Mouse (Mus musculus) lung, postnatal 14 days (tissue): ENCODE results near the gene Itgal.
"Not testable (repeated sequence)": the region's sequence is repeated elsewhere in the genome, so short reads cannot be mapped to it uniquely, and the experiment has no call there.

ENCODE experiments used
- DNase-seq: peaks from one replicate; pipeline ENCODE4 v3.0.0; 2021

Itgal gene

GRCm38 (mm10) chr7:127296098-127296497 lies at the start of gene Itgal:
Gene Itgal (plus strand): TSS chr7:127296260.
- no peak for DNase-seq

GRCm38 (mm10) chr7:127250511-127250910 lies 45.5 kb upstream of the Itgal start:
- not testable (repeated sequence) for DNase-seq

DNA sequence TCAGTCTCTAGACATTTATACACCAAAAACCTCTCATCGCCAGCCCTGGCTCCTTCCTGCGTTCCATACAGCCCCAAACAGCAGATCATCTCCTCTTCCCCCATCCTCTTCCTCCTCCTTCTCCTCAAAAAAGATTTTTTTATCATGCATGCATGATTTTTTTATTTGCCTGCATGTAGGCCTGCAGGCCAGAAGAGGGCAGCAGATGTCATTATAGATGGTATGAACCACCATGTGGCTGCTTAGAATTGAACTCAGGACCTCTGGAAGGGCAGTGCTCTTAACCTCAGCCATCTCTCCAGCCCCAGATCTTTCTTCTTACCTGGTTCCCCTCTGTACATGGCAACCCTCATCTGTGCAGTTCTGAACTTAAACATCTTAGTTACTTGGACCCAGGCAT lies 43.6 kb upstream of the Itgal start:
- DNase-seq, result peak; percentile 37

- DNase-seq, result no peak
These were observed 42.7 kb upstream of the Itgal start for GRCm38 (mm10) chr7:127253341-127253740.

- peak; percentile 96 for DNase-seq
These were observed 42.0 kb upstream of the Itgal start for GRCm38 (mm10) chr7:127253821-127254769.

DNA sequence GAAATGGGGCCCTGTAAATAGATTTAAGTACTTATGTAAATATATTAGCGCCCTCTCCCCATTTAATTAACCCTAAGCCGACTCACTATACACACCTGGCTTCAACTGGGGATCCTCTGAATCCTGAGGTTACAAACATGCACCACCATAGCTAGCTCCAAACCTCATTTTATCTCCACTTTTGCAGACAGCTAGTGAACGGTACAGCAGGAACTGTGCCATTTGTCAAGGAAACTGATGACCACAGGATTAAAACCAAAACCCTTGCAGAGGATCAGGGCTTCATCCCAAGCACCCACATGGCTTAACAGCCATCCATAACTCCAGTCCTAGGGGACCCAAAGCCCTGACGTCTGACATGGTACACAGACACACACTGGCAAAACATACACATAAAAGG lies 41.1 kb upstream of the Itgal start:
- no peak for DNase-seq

DNA sequence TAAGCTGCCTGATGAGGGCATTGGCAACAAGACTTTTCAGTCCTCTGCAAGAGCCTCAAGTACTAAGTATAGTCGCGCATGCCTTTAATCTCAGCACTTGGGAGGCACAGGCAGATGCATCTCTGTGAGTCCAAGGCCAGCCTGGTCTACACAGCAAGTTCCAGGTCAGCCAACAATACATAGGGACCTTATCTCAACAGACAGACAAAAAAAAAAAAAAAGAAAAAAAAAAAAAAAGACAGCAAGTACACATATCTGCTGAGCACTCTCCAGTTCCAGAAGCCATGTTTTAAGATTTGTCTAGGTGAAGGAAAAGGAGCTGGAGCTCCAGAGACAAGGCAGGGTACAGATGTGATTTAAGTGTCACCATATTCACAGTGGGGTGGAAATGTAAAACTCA lies 40.1 kb upstream of the Itgal start:
- DNase-seq, result no peak

DNA sequence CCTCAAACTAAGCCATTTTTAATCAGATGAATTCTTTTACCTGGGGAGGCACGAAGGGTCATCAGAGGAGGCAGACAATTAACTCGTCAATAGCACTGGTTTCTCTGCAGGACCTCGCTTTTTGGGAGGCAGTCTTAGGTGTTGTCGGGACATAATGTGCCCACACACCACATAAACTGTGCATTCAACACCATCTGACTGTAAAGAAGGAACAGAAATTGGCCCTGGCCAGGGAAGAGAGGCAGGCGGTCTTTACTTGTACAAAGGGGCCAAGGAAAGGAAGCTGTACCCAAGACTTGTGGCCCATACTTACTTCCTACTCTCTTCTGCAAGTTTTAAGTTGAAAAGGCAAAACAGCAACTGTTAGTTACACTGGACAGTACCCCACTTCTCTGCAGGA lies 39.5 kb upstream of the Itgal start:
- no peak for DNase-seq

DNA sequence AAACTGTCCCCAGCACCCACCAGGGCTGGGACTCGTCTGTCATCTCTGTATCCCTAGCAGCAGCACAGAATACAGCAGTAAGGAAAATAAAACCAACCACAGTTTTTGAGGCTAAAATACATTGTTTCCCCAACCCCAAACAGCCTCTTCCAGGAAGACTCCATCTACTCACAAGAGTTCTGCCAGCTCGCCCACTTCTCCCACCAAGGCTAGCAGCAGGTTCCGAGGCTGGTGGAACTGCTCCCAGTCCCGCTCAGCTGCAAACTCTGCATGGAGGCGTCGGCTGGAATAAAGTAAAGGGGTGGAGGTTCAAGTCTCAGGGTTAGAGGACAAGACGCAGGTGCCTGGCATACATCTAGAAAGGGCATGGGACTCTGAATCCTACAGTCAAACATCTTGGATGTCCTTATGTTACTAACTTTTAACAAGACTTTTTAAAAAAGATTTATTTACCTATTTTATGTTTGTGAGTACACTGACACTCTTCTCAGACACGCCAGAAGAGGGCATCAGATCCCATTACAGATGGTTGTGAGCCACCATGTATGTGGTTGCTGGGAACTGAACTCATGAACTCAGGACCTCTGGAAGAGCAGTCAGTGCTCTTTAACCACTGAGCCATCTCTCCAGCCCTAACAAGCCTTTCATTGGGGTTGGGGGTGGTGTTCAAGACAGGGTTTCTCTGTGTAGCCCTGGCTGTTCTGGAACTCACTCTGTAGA lies 36.7 kb upstream of the Itgal start:
- no peak for DNase-seq

DNA sequence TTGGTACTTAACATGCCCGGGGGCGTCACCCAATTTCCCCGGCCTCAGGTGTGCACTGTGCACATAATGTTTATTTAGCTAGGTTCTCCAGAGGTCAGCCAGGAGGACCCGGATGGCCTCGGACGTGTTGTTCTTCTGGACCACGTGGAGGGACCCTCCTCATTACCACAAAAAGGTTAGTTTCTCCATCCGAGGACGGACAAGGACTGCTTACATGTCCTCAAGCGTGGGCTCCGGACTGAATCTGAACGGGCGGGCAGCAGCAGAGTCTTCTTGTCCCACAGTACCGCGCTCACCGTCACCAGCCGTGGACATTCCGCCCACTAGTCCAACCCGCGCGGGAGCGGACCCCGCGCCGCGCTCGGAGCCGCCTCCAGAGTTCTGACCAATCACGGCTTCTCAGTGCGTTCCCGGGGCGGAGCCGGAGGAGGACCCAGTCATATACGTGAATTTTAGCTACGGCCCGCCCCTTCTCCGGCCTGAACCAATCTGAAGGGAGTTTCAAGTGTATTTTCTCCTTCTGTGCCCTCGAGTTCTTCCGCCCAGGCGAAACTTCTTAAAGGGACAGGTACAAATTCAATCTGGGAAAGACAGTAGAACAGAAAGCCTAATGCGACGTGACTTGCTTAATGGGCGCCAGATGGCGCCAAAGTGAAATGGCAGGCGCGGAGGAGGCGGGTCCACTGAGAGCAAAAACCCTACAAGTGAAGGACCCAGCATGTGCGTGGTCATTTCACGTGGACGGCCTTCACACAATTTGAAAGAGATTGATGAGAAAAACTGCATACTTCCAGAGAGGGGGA lies 35.5 kb upstream of the Itgal start, which contains the start of gene Dctpp1:
Dctpp1 (minus strand) TSS at position 401 of the 803 bp plus-strand sequence.
- peak; percentile 95 for DNase-seq

DNA sequence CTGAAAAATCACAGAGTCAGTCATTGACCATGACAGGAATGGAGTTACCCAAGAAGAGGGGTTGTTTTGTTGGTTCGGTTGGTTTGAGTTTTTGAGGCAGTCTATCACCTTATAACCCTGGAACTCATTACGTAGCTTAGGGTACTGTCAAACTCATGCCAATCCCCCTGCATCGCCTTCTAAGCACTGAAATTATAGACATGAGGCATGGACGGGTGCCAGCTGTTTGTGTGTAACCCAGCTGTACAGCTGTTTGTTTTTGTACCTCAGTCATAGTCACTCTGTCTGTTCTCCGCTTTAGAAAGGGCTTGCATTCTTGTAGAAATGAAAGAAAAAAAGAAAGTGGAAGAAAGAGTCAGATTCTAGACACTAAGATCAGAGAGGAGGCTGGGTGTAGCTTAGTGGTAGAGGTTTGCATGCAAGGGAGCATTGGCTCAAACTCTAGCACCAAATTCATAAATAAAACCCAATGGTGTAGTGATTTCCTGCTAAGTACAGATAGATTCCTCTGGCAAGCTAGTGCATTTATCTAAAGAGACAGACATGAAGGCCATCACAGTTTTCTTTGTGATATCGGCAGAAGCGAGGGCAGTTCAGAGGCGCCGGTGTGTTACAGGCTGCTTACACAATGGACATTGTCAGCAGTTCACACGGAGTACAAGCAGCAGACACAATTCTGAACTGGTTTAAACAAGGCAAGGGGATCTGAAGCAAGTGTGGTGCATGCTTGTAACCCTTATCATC lies 33.7 kb upstream of the Itgal start:
- DNase-seq, result peak; percentile 36

DNA sequence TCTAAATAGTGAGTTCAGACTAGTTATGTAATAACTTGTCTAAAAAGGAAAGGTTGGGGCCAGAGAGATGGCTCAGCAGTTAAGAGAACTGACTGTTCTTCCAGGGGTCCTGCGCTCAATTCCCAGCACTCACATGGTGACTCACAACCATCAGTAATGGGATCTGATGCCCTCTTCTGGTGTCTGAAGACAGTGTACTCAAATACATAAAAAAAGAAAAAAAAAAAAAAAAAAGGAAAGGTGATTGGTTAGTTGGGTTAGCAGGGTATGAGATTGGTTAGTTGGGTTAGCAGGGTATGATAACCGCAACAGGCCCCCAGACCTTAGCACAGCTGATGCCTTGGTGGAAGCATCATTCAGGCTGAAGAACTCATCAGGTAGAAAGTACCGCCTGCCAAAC lies 32.5 kb upstream of the Itgal start:
- DNase-seq, result no peak

- DNase-seq, result no peak
These were observed 25.8 kb upstream of the Itgal start for GRCm38 (mm10) chr7:127270256-127270655.

DNA sequence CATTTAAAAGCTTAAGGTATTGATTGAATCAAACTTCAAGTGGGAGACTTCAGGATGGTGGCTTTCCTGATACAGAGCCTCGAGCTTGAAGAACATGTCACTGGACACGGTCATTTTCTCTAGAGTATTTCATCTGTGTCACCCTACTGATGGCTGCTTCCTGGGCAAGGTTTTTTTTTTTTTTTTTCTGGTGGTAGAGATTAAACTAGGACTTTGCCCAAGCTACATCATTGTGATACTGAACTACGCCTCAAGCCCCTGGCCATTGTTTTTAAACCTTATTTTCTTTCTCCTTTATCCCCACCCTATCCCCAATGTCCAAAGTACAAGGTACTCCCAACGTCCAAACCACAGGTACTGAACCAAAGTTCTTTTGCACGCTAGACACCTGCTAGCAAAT lies 25.4 kb upstream of the Itgal start:
- no peak for DNase-seq

DNA sequence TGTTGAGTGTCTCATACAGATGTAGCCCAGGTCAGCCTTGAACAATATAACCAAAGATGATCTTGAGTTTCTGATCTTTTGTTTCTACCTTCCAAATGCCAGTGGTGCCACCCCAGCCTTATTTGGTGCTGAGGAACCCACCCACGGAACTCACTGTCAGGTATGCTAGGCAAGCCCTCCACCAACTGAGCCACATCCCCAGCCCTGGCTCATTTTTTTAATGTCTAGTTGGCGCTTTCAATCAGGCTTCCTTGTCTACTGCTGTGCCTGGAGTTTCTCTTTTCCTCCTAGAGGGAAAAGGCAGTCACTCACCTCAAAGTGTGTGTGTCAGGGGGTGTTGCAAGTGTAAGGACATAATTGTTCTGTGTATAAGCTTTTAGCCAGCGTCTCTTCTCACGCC lies 25.0 kb upstream of the Itgal start:
- no peak for DNase-seq

GRCm38 (mm10) chr7:127272566-127272965 lies 23.5 kb upstream of the Itgal start:
- no peak for DNase-seq

DNA sequence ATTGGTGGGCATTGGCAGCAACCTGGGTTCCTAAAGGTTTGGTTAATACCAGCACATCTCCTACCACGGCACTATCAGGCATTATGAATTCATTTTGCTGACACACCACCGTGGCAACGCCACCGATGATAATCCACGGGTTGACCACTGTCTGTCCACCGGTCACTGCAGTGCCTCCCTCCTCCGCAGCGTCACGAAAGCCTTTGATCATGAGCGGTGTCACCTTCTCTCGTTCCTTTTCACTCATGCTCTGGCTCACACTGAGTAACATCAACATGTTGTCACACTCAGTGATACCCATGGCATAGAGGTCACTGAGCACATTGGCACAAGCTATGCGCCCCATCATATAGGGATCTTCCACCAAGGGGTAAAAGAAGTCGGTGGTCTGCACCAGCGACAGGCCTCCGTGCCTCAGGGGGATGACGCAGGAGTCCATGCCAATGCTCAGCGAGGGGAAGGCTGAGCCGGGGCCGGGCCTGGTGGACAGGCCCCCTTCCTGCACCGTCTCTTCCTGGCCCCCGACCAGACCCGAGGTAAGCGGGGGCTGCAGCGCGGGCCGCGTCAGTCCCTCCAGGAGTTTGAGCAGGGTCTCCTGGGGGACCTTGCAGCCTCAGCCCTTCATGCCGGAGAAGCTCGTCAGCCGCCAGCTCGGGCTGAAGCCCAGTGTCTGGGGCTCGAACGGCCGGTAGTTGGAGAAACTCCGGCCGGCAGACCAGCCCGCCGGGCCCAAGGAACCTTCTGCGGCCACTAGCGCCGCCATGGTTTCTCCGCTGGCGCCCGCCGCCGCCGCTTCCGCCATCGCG lies 22.7 kb upstream of the Itgal start:
- DNase-seq, result peak; percentile 39

DNA sequence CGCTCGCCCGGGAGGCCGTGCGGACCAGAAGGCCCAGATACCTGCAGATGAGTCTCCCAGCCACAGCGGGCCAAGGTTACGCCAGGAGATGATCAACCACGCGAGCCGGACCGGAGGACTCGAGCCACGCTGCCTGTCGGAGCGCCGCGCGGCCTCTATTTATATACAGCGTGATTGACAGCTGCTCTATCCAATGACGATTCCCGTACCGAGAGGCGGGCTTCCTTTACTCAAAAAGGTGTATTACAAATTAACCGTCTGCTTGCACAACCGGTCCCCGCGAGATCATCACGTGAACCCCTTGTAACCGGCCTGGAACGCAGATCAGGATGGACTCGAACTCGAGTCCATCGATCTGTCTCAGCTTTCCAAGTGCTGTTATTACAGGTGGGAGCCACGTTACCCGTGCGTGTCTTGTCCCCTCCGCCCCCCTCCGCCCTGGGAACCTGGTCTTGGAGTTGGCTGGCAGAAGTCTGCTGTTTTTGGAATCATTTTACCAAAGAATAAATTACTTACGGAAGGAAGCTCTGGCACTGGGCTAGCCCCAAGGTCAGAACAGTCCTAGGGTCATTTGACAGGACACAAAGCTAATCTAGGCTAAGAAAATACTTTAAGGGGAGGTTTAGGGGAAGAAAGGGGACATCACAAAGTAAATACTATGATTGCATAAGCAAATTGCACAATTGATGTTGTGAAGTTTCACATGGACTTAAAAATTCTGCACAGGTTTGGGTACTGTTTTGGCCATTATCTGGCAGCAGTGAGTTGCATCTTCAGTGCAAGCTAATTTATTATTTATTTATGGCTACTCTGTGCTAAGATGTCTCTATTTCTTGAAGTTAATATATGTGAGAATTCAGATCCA lies 21.9 kb upstream of the Itgal start, which contains the start of gene Sephs2:
Sephs2 (minus strand) TSS at position 131 of the 865 bp plus-strand sequence.
- peak; percentile 98 for DNase-seq

DNA sequence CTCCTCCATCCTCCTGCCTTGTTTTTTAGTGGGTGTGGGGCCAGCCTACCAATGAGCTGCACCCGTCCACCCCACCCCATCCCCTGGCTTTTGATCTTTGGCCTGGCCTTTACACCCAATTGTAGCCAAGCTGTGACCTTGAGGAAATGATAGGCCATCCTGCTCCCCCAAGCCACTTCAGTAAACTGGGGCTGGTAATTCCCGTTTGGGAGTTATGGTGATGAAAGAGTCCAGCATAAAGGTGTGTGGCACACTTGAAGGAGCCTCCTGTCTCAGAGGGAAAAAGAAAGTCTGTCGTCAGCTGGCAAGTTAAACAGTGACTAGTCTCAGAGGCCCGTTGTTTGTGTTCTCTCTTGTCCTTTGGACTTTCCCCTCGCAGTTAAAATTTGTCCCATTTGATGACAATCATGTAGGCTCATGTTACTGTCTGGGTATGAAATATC lies 19.5 kb upstream of the Itgal start:
- DNase-seq, result no peak

DNA sequence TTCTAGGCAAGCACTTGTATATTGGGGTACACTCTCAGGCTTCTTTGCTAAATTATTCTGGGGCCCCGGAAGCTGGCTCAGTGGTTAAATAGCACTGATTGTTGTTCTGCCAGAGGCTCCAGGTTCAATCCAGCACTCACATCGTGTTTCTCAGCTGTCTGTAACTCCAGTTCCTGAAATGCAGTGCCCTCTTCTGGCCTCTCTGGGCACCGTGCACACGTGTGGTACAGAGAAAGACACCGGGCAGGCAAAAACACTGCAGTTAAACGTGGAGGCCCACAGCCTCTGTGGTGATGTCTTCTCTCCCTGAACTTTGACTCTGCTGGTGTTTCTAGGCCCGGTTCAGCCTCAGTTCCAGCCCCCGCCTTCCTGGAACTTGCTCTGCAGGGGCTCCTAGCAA lies 17.7 kb upstream of the Itgal start:
- peak; percentile 62 for DNase-seq
